Mouse (Mus musculus) bone marrow macrophage, adult 2 months (primary cell): ENCODE results near the gene Zswim9.

ENCODE experiments used
- CTCF ChIP-seq: IDR thresholded peaks from 2 replicates; pipeline ENCODE4 v1.5.1; 2012; ENCODE audit warnings: low read depth, mild to moderate bottlenecking, low read length, moderate library complexity
- POLR2A ChIP-seq: IDR thresholded peaks from 2 replicates; pipeline ENCODE4 v1.6.1; 2012; ENCODE audit warnings: mild to moderate bottlenecking, low read depth, low read length, borderline replicate concordance

- TF ChIP-seq POLR2A (no peak), CTCF (no peak)
Observed at GRCm38 (mm10) chr7:13277081-13277480, 1.4 kb downstream of the Zswim9 start, which contains the start of gene Lig1.
